Mouse (Mus musculus): ENCODE results near the gene Cenpv. TPM values are rescaled to one million over a fixed set of nuclear protein-coding genes. Genes with fewer than 3 reads are reported as not detected.
A peak's percentile ranks its signal among the peaks of the same experiment; 100 is the strongest.

The Cenpv gene
- polyA plus RNA-seq (2012; ENCODE audit: insufficient read depth, insufficient read length, missing spikeins), result 41.7 and 45.2 TPM in 2 replicates

GRCm38 (mm10) chr11:62539089-62539890 lies at the start of gene Cenpv:
TSS of gene Cenpv (minus strand) at chr11:62539261.
- no peaks in the 10 kb centered on the region for H3K4me1 ChIP-seq (ENCODE audit: control insufficient read depth, insufficient read depth, insufficient read length, low read length)
- peak within 1 kb of the TSS; percentile 85 for H3K4me3 ChIP-seq (ENCODE audit: insufficient read depth, low read depth, low read length)
- 0 out of 2 replicates have a peak within 1 kb of the TSS, but pooled peaks have one; percentile 21 for H3K27ac ChIP-seq (replicated peaks; ENCODE audit: low read depth, low read length)

- Histone ChIP-seq H3K4me3 (ENCODE audit: insufficient read depth, low read depth, low read length) (no peak overlapping the region), H3K4me1 (ENCODE audit: control insufficient read depth, insufficient read depth, insufficient read length, low read length) (no peaks in the 10 kb centered on the region), H3K27ac (replicated peaks; ENCODE audit: low read depth, low read length) (no peak overlapping the region)
These were observed 48.0 kb upstream of the Cenpv start for GRCm38 (mm10) chr11:62587034-62587433.

- H3K4me1 ChIP-seq (ENCODE audit: control insufficient read depth, insufficient read depth, insufficient read length, low read length), result no peaks in the 10 kb centered on the region
- no peak overlapping the region for H3K27ac ChIP-seq (replicated peaks; ENCODE audit: low read depth, low read length)
- no peak overlapping the region for H3K4me3 ChIP-seq (ENCODE audit: insufficient read depth, low read depth, low read length)
These were observed 45.7 kb upstream of the Cenpv start for GRCm38 (mm10) chr11:62584671-62585206.

- Histone ChIP-seq H3K4me1 (ENCODE audit: control insufficient read depth, insufficient read depth, insufficient read length, low read length) (no peaks in the 10 kb centered on the region), H3K27ac (replicated peaks; ENCODE audit: low read depth, low read length) (no peak overlapping the region), H3K4me3 (ENCODE audit: insufficient read depth, low read depth, low read length) (no peak overlapping the region)
These were observed 44.0 kb upstream of the Cenpv start for GRCm38 (mm10) chr11:62583031-62583430.

GRCm38 (mm10) chr11:62576530-62577152 lies 37.6 kb upstream of the Cenpv start:
- Histone ChIP-seq H3K4me1 (ENCODE audit: control insufficient read depth, insufficient read depth, insufficient read length, low read length) (no peaks in the 10 kb centered on the region), H3K4me3 (ENCODE audit: insufficient read depth, low read depth, low read length) (peak overlapping the region; percentile 56), H3K27ac (replicated peaks; ENCODE audit: low read depth, low read length) (peak overlapping the region; percentile 60)

GRCm38 (mm10) chr11:62575659-62576438 lies 36.8 kb upstream of the Cenpv start:
- peak overlapping the region; percentile 56 for H3K4me3 ChIP-seq (ENCODE audit: insufficient read depth, low read depth, low read length)
- H3K4me1 ChIP-seq (ENCODE audit: control insufficient read depth, insufficient read depth, insufficient read length, low read length), result no peaks in the 10 kb centered on the region
- peak overlapping the region; percentile 33 for H3K27ac ChIP-seq (replicated peaks; ENCODE audit: low read depth, low read length)

GRCm38 (mm10) chr11:62575297-62575658 lies 36.2 kb upstream of the Cenpv start:
- Histone ChIP-seq H3K4me1 (ENCODE audit: control insufficient read depth, insufficient read depth, insufficient read length, low read length) (no peaks in the 10 kb centered on the region), H3K27ac (replicated peaks; ENCODE audit: low read depth, low read length) (peak overlapping the region; percentile 33; the same call in 1 of the 2 replicates), H3K4me3 (ENCODE audit: insufficient read depth, low read depth, low read length) (peak overlapping the region; percentile 56)

- Histone ChIP-seq H3K27ac (replicated peaks; ENCODE audit: low read depth, low read length) (no peak overlapping the region), H3K4me1 (ENCODE audit: control insufficient read depth, insufficient read depth, insufficient read length, low read length) (no peaks in the 10 kb centered on the region), H3K4me3 (ENCODE audit: insufficient read depth, low read depth, low read length) (no peak overlapping the region)
These were observed 35.6 kb upstream of the Cenpv start for GRCm38 (mm10) chr11:62574703-62575085.

GRCm38 (mm10) chr11:62573959-62574702 lies 35.1 kb upstream of the Cenpv start, which contains the start of gene Trpv2:
TSS of gene Trpv2 (plus strand) at chr11:62574486.
- peak within 1 kb of the TSS; percentile 56 for H3K4me3 ChIP-seq (ENCODE audit: insufficient read depth, low read depth, low read length)
- H3K27ac ChIP-seq (replicated peaks; ENCODE audit: low read depth, low read length), result no peak within 1 kb of the TSS
- no peaks in the 10 kb centered on the region for H3K4me1 ChIP-seq (ENCODE audit: control insufficient read depth, insufficient read depth, insufficient read length, low read length)

- Histone ChIP-seq H3K4me1 (ENCODE audit: control insufficient read depth, insufficient read depth, insufficient read length, low read length) (peaks cover 4% of the 10 kb centered on the region), H3K4me3 (ENCODE audit: insufficient read depth, low read depth, low read length) (no peak overlapping the region), H3K27ac (replicated peaks; ENCODE audit: low read depth, low read length) (no peak overlapping the region)
These were observed 29.2 kb upstream of the Cenpv start for GRCm38 (mm10) chr11:62568300-62568699.

GRCm38 (mm10) chr11:62566211-62566610 lies 27.1 kb upstream of the Cenpv start:
- H3K4me1 ChIP-seq (ENCODE audit: control insufficient read depth, insufficient read depth, insufficient read length, low read length), result peaks cover 4% of the 10 kb centered on the region
- H3K4me3 ChIP-seq (ENCODE audit: insufficient read depth, low read depth, low read length), result no peak overlapping the region
- H3K27ac ChIP-seq (replicated peaks; ENCODE audit: low read depth, low read length), result no peak overlapping the region; the same call in 1 of the 2 replicates

GRCm38 (mm10) chr11:62565747-62566146 lies 26.7 kb upstream of the Cenpv start:
- Histone ChIP-seq H3K4me1 (ENCODE audit: control insufficient read depth, insufficient read depth, insufficient read length, low read length) (peaks cover 4% of the 10 kb centered on the region), H3K27ac (replicated peaks; ENCODE audit: low read depth, low read length) (no peak overlapping the region), H3K4me3 (ENCODE audit: insufficient read depth, low read depth, low read length) (no peak overlapping the region)

- H3K27ac ChIP-seq (replicated peaks; ENCODE audit: low read depth, low read length), result no peak overlapping the region
- H3K4me1 ChIP-seq (ENCODE audit: control insufficient read depth, insufficient read depth, insufficient read length, low read length), result peaks cover 8% of the 10 kb centered on the region
- H3K4me3 ChIP-seq (ENCODE audit: insufficient read depth, low read depth, low read length), result no peak overlapping the region
These were observed 24.5 kb upstream of the Cenpv start for GRCm38 (mm10) chr11:62563590-62563989.

- Histone ChIP-seq H3K4me1 (ENCODE audit: control insufficient read depth, insufficient read depth, insufficient read length, low read length) (peaks cover 4% of the 10 kb centered on the region; the same call in 1 of the 2 replicates), H3K27ac (replicated peaks; ENCODE audit: low read depth, low read length) (no peak overlapping the region), H3K4me3 (ENCODE audit: insufficient read depth, low read depth, low read length) (peak overlapping the region; percentile 54)
These were observed 21.5 kb upstream of the Cenpv start for GRCm38 (mm10) chr11:62560463-62561016.
